Mouse (Mus musculus) hindbrain, embryonic 11.5 days (tissue): ENCODE data around the gene Phactr2. TPM values are rescaled to one million over a fixed set of nuclear protein-coding genes. Genes with fewer than 3 reads are reported as not detected.
"Not testable (repeated sequence)": the region's sequence is repeated elsewhere in the genome, so short reads cannot be mapped to it uniquely, and the experiment has no call there.

ENCODE experiments used
- ATAC-seq: fragments of 200-750 bp; cut with Nextera tagmentation; 2 replicates; pipeline ENCODE4 v1.8.0; 2017; ENCODE audit warnings: mild to moderate bottlenecking, moderate TSS enrichment, moderate library complexity; ENCODE audit not compliant: low FRiP score
- DNase-seq: peaks from one replicate; pipeline ENCODE4 v3.0.0-alpha.2; 2015; ENCODE audit warnings: low spot score
- H3K27ac ChIP-seq: fragments of 300-500 bp; sonication (generic); 2 replicates; pipeline ENCODE4 v1.5.1; 2014; ENCODE audit warnings: mild to moderate bottlenecking, low read depth, low read length
- H3K27me3 ChIP-seq: fragments of 300-500 bp; sonication (generic); 2 replicates; pipeline ENCODE4 v1.6.1; 2014; ENCODE audit warnings: mild to moderate bottlenecking, low read length, moderate library complexity, mixed read lengths; ENCODE audit not compliant: control insufficient read depth, insufficient read depth
- H3K36me3 ChIP-seq: fragments of 300-500 bp; sonication (generic); 2 replicates; pipeline ENCODE4 v1.6.1; 2014; ENCODE audit warnings: mild to moderate bottlenecking, low read length, moderate library complexity, mixed read lengths; ENCODE audit not compliant: control insufficient read depth, insufficient read depth
- H3K4me1 ChIP-seq: fragments of 300-500 bp; sonication (generic); replicated peaks from 2 replicates; pipeline ENCODE4 v1.6.1; 2014; ENCODE audit warnings: low read length, mixed read lengths; ENCODE audit not compliant: control insufficient read depth, insufficient read depth
- H3K4me2 ChIP-seq: fragments of 300-500 bp; sonication (generic); replicated peaks from 2 replicates; pipeline ENCODE4 v1.6.1; 2014; ENCODE audit warnings: mild to moderate bottlenecking, low read depth, low read length
- H3K4me3 ChIP-seq: fragments of 300-500 bp; sonication (generic); 2 replicates; pipeline ENCODE4 v1.5.1; 2014; ENCODE audit warnings: low read depth, low read length
- H3K9ac ChIP-seq: fragments of 300-500 bp; sonication (generic); 2 replicates; pipeline ENCODE4 v1.6.1; 2014; ENCODE audit warnings: low read depth, low read length
- H3K9me3 ChIP-seq: fragments of 300-500 bp; sonication (generic); 2 replicates; pipeline ENCODE4 v1.6.1; 2016; ENCODE audit warnings: low read length; ENCODE audit not compliant: control insufficient read depth
- WGBS: fragments of 180-500 bp; shearing (Covaris S2); extraction: QIAGEN DNeasy Blood & Tissue Kit; methylation state at CpG from one replicate; pipeline ENCODE4 v1.1.7; 2014; 5-methylcytosine and 5-hydroxymethylcytosine counted together
- polyA plus RNA-seq: library from polyadenylated mRNA; unstranded; fragments of >200 nt; fragmentation: Nextera tagmentation; extraction: Ambion mirVana; gene quantifications from 2 replicates; pipeline ENCODE4 v1.2.1, GENCODE M21; 2014

Phactr2 gene
- polyA plus RNA-seq, 1 experiment from 2014 or later: 17.5 TPM

DNA sequence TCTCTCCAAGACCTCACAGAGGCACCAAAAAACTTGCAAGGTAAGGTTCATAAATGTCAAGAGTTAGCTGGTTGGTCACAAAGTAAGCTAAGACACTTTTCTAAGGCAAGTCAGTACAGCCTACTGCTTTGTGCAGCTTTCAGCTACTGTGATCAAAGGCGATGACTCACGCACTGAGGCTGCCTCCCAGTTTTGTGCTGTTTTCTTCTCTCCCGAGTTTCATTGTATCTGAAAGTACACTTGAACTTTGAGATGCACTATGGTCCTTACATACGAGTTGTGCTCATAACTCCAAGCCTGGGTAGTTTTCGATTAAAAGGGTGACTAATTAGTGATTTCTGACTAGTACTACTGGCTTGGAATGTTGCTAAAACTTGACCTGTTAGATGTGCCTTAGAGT, 7.3 kb downstream of the Phactr2 start:
- Histone ChIP-seq H3K4me2 (no peak overlapping the region), H3K9ac (no peak overlapping the region), H3K27me3 (peaks cover 3% of the 10 kb centered on the region; the same call in 1 of the 2 replicates), H3K36me3 (no peaks in the 10 kb centered on the region), H3K4me1 (no peaks in the 10 kb centered on the region), H3K4me3 (no peak overlapping the region), H3K9me3 (no peaks in the 10 kb centered on the region), H3K27ac (no peak overlapping the region)
- ATAC-seq (no peak), DNase-seq (no peak)
- WGBS: 70% methylated on average over 5 of the region's 5 CpGs

- H3K4me3 ChIP-seq, ATAC-seq: not testable (repeated sequence)
- WGBS: 90% methylated on average over 3 of the region's 3 CpGs
Observed at GRCm38 (mm10) chr10:13464295-13464694, 9.9 kb downstream of the Phactr2 start.

DNA sequence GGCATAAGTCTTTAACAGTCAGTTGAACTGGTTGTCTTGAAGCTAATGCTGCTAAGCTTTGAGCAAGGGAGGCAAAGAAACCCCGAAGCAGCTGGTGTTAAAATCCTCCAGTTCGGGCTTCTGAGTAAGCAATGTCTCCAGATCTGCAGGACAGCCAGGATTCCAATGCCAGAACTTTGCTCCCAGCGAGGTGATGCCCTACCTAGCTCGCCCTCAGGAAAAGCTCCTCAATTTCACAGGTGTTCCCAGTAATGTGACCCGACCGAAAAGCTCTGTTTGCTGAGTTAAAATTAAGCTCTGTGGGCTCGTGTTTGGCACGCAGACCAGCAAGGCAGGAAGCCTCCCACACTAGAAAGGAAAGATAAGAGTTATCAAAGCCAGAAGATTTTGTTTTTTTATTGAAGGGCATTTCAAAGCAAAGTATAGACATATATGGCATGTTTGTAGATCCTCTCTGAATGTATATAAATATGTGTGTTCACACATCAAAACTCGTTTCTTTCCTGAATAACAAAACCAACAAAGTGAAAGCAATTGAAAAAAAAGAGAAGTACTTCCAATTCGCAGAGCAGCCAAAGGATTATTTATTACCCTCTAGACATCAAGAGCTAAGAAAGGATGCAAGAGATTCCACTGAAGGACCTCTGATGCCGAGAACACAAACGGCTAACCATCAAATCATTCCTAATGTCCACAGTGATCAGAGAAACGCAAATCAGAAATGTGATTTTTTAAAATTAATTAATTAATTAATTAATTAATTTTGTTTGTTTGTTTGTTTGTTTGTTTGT, 20.8 kb downstream of the Phactr2 start:
- no peaks in the 10 kb centered on the region for H3K9me3 ChIP-seq
- WGBS: 85% methylated on average over 13 of the region's 13 CpGs
- DNase-seq: no peak

More at GRCm38 (mm10) chr10:13464295-13464694, 9.9 kb downstream of the Phactr2 start:
- DNase-seq, H3K4me2 ChIP-seq, H3K27ac ChIP-seq, H3K9me3 ChIP-seq, H3K9ac ChIP-seq, H3K36me3 ChIP-seq, H3K27me3 ChIP-seq, H3K4me1 ChIP-seq: not testable (repeated sequence)

GRCm38 (mm10) chr10:13451640-13452039, 22.6 kb downstream of the Phactr2 start:
- Histone ChIP-seq H3K4me2 (no peak overlapping the region), H3K9me3 (no peaks in the 10 kb centered on the region), H3K4me1 (no peaks in the 10 kb centered on the region), H3K4me3 (no peak overlapping the region), H3K9ac (no peak overlapping the region), H3K27me3 (no peaks in the 10 kb centered on the region), H3K36me3 (no peaks in the 10 kb centered on the region), H3K27ac (no peak overlapping the region)
- WGBS: 85% methylated on average over 6 of the region's 6 CpGs
- ATAC-seq (no peak), DNase-seq (no peak)

More for the DNA sequence above, 20.8 kb downstream of the Phactr2 start:
- H3K4me1 ChIP-seq: no peaks in the 10 kb centered on the region
- no peak for ATAC-seq
- no peak overlapping the region for H3K4me2 ChIP-seq
- H3K4me3 ChIP-seq: no peak overlapping the region
- H3K27ac ChIP-seq: no peak overlapping the region
- H3K9ac ChIP-seq: no peak overlapping the region
- H3K36me3 ChIP-seq: no peaks in the 10 kb centered on the region
- H3K27me3 ChIP-seq: no peaks in the 10 kb centered on the region

- DNase-seq: no peak
- Histone ChIP-seq H3K27me3 (no peaks in the 10 kb centered on the region), H3K36me3 (no peaks in the 10 kb centered on the region), H3K9me3 (no peaks in the 10 kb centered on the region), H3K4me3 (no peak overlapping the region), H3K4me2 (no peak overlapping the region), H3K9ac (no peak overlapping the region), H3K4me1 (no peaks in the 10 kb centered on the region), H3K27ac (no peak overlapping the region)
- no peak for ATAC-seq
- 84% methylated on average over 7 of the region's 7 CpGs for WGBS
Observed at GRCm38 (mm10) chr10:13448283-13449045, 25.7 kb downstream of the Phactr2 start.

GRCm38 (mm10) chr10:13446791-13447249, 27.4 kb downstream of the Phactr2 start:
- Histone ChIP-seq H3K9me3 (no peaks in the 10 kb centered on the region), H3K4me1 (no peaks in the 10 kb centered on the region), H3K9ac (no peak overlapping the region), H3K4me3 (no peak overlapping the region), H3K27me3 (no peaks in the 10 kb centered on the region), H3K4me2 (no peak overlapping the region), H3K27ac (no peak overlapping the region), H3K36me3 (no peaks in the 10 kb centered on the region)
- ATAC-seq (no peak), DNase-seq (no peak)
- 71% methylated on average over 3 of the region's 3 CpGs for WGBS

DNA sequence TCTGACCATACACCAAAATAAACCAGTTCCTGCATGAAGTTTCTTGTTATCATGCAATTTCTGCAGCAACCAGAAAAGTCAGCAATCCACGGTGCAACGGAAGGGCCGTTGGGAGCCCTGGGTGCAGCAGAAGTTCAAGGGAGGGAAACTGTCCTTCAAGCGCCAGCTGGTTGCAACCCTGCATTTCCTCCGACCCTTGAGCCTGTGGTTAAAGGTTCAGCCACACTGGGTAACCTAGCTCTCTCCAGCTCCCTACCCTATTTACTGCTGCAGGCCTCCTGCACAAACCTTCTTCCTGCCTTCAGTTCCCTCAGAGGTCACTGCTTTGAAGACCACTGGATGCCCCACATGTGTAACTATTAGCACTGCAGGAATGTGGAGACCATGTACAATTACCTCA, 30.0 kb downstream of the Phactr2 start:
- no peaks in the 10 kb centered on the region for H3K36me3 ChIP-seq
- 84% methylated on average over 5 of the region's 5 CpGs for WGBS
- ATAC-seq: no peak

GRCm38 (mm10) chr10:13443647-13444046, 30.6 kb downstream of the Phactr2 start:
- H3K27me3 ChIP-seq: no peaks in the 10 kb centered on the region
- no peak overlapping the region for H3K4me2 ChIP-seq
- no peak for ATAC-seq
- no peak overlapping the region for H3K4me3 ChIP-seq
- H3K9me3 ChIP-seq: no peaks in the 10 kb centered on the region
- WGBS: 92% methylated on average over 6 of the region's 6 CpGs
- no peaks in the 10 kb centered on the region for H3K4me1 ChIP-seq
- no peak overlapping the region for H3K27ac ChIP-seq
- no peak overlapping the region for H3K9ac ChIP-seq
- H3K36me3 ChIP-seq: no peaks in the 10 kb centered on the region
- no peak for DNase-seq

More for the DNA sequence above, 30.0 kb downstream of the Phactr2 start:
- Histone ChIP-seq H3K27me3 (no peaks in the 10 kb centered on the region), H3K27ac (no peak overlapping the region), H3K9me3 (no peaks in the 10 kb centered on the region), H3K4me3 (no peak overlapping the region), H3K4me2 (no peak overlapping the region), H3K9ac (no peak overlapping the region), H3K4me1 (no peaks in the 10 kb centered on the region)
- DNase-seq: no peak
